Mouse (Mus musculus) left cerebral cortex, adult 8-10 months (tissue): ENCODE results near the gene Pilrb1. TPM values are rescaled to one million over a fixed set of nuclear protein-coding genes. Genes with fewer than 3 reads are reported as not detected.
"Not testable (repeated sequence)": the region's sequence is repeated elsewhere in the genome, so short reads cannot be mapped to it uniquely, and the experiment has no call there.

Experiments
- DNase-seq, 2 experiments: peaks; one replicate each; pipeline ENCODE4 v3.0.0; 2022; ENCODE audit warnings: low spot score in 2 of 2
- total RNA-seq, 4 experiments: library from RNA; stranded (reverse); gene quantifications; 2 replicates each; pipeline ENCODE4 v1.2.4; 2022

Pilrb1 gene
- not detected for total RNA-seq

GRCm38 (mm10) chr5:137857960-137858710 is at the start of gene Pilrb1:
Gene Pilrb1 (minus strand): TSS chr5:137858106.
- DNase-seq, result not testable (repeated sequence)

DNA sequence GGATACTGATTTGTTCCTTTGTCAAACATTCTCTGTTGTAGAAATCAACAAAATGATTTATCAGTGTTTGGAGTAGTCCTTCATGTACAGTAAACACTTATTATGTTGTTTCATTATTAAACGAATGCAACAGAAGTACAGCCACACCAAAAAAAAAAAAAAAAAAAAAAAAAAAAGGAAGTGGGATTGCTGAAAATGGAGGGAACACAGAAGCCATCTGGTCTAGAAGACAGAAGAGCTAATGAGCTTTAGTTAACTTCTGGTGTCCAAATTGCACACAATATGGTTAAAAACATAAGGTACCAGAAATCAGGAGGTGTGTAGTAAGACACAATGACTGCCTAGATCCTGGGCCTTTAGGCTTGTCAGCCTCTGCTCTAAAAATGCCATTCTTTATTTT is 39.9 kb upstream of the Pilrb1 start:
- DNase-seq, result no peak

GRCm38 (mm10) chr5:137892954-137893353 is 35.0 kb upstream of the Pilrb1 start:
- DNase-seq, result no peak

GRCm38 (mm10) chr5:137887666-137888065 is 29.8 kb upstream of the Pilrb1 start:
- no peak for DNase-seq

DNA sequence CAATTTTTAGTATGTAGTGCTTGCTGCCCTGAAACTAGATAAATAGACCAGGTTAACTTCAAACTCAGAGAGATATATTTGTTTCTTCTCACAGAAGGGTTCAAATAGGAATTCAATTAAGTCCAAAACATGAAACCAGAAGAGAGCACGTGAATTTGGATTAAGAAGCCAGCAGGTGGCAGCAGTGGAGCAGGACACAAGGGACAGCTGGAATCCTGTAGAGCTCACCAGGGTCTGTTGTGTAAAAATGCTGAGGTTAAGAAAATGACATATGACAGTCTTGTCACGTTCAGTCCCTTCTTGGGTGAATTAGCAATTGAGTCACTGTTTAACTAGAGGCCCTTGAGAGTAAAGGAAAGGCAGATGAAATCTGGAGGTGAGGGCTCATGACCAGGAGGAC is 28.0 kb upstream of the Pilrb1 start:
- DNase-seq, result peak; percentile 7 to 14

DNA sequence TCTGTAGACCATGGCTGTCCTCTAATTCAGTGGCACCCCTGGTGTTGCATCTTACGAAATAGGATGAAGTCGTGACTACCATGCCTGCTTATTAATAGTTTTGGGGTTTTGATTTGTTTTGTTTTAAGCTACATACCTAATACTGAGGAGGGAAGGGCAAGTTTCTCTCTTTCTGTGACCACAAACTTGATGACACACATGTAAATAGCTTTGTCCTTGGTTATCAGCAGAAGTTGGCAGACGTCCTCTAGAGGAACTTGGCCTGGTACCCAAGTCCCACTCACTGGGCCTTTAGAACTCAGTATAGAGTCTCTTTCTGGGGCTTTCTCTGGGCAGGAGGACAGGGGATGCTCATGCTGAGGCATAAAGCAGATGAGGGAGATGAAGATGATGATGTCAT is 25.4 kb upstream of the Pilrb1 start:
- no peak for DNase-seq

DNA sequence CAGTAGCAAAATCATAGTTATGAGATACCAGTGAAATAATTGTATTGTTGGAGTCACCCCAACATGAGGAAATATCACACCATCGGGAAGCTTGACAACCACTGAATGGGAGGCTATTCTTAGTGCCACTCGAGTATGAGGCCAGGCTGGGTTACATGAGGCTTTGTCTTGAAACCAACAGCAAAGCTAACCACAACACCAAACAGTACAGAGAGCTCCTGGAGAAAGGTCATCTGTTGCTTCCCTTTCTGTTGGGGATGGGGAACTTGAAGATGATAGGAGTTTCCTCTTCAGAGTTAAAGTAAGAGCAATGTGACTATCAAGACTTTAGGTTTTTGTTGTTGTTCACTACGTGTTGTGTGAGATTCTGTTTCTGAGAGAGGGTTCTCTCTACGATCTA is 25.0 kb upstream of the Pilrb1 start:
- DNase-seq, result no peak

DNA sequence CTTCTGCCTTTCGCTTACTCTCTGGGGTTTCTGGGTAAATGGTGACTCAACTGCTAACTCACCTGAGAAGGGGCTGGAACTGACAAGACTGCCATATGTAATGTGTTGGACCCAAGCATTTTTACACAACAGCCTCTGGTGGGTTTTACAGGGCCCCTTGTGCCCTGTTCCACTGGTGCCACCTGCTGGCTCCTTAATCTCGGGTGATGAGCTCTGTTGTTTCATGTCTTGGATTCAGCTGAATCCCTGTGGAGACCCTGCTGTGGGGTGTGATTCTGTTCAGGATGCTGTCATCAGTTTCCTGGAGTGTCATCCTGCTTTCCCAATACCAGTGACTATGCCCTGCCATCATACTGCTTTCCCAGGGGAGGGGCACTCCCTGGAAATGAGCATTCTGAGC is 20.0 kb upstream of the Pilrb1 start:
- no peak for DNase-seq

- DNase-seq, result no peak
Observed at GRCm38 (mm10) chr5:137875054-137875453, 17.1 kb upstream of the Pilrb1 start.

GRCm38 (mm10) chr5:137872381-137872702 is 14.4 kb upstream of the Pilrb1 start:
- DNase-seq, result not testable (repeated sequence)

- DNase-seq, result not testable (repeated sequence)
Observed at GRCm38 (mm10) chr5:137871644-137872380, 13.9 kb upstream of the Pilrb1 start, which contains the start of gene Pilrb2. Gene Pilrb2 (minus strand): TSS chr5:137871815.

DNA sequence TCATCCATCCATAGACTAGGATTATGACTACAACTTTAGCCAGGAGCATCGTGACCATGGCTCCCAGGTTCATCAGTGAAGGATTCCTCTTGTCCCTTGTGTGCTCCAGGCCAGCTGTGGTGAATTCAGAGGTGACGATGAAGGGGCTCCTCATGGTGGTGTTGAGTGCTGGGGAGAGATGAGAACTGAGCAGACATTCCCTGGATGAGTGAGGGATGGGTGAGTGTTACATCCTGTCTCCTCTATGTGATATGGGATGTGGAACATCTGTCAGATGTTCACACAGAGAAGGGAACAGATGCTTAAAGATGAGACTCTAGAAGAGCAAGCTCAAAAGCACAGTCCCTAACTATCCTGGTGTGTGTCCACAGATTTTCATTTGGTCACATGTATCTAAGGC is 10.7 kb upstream of the Pilrb1 start:
- DNase-seq, result not testable (repeated sequence)

DNA sequence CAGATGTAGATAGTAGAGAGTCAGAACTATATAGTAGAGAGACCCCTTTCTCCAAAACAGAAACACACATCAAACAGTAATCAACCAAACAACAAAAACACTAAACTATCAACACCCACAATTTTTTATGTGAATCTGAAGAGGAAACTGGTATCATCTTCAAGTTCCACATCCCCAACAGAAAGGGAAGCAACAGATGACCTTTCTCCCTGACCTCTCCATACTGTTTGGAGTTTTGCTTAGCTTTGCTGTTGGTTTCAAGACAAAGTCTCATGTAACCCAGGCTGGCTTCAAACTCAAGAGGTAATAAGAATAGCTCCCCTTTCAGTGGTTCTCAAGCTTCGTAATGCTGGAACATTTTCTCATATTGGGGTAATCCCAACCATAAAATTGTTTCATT is 6.1 kb upstream of the Pilrb1 start:
- not testable (repeated sequence) for DNase-seq

GRCm38 (mm10) chr5:137856870-137857269 is 1.0 kb downstream of the Pilrb1 start:
- DNase-seq, result not testable (repeated sequence)

- DNase-seq, result not testable (repeated sequence)
Observed at GRCm38 (mm10) chr5:137854907-137855306, 3.0 kb downstream of the Pilrb1 start.

GRCm38 (mm10) chr5:137850313-137850712 is 7.6 kb downstream of the Pilrb1 start:
- DNase-seq, result not testable (repeated sequence)

DNA sequence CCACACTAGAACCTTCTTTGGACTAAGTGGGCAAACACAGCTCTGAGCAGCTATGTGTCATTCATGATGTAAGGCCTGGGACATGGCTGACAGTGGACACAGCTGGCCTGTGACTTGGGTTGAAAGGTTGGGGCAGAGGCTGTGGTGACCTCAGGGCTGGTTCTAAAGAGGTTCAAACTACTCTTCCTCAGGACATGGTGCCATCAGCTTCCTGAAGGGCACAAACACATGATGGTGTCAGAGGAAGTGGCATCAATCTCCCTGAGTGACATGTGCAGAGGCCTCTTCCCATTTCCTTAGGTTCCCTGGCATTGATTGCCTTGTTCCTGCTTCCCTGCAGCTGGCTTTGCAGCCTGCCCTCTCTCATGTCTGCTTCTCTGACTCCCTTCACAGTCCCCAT is 20.8 kb downstream of the Pilrb1 start:
- not testable (repeated sequence) for DNase-seq

DNA sequence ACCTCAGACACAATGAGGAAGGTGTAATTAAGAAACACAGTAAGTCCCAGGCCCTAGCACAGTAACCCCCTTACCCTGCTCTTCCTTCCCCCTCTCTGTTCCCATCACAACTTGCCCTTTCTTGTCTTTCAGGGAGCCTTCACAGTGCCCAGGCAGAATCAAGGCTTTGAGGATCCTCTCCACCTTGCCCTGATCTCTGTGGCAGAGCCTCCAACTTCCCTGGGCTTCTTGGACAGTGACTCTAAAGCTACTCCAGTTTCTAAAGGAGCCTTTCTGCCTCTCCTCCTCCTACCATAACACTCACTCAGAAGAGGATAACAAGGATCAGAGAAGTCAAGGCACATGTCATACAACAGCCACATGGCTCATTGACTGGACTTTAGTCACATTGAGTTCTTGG is 21.3 kb downstream of the Pilrb1 start:
- no peak for DNase-seq

DNA sequence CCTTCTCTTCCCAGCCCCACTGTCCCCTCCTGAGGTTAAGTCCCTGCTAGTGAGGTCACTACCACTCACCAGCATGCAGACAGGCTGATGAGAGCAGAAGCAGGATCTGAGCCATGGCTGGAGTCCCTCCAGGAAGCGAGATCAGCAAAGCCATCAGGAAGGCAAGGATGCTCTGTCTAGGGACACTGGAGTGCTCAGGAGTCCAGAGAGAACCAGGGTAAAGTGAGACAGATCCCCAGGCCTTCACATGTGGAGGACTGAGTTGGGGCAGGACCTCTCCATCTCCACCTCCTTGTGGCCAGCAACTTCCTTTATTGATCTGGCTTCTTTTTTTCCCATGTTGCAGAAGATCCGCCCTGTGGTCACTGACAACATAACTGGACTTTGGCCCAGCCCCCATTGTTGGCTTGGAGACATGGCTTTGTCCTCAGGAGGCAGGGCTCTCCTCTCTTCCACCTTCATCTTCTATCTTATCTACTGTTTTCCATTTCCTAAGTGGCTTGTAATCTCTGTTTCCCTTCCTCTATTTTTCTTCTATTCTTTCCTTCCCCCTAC is 21.9 kb downstream of the Pilrb1 start, which contains the start of gene Pilra:
TSS of gene Pilra (minus strand) at position 316 of the 555 bp plus-strand sequence.
- not testable (repeated sequence) for DNase-seq

- no peak for DNase-seq
Observed at GRCm38 (mm10) chr5:137833500-137833899, 24.4 kb downstream of the Pilrb1 start.

- DNase-seq, result no peak
Observed at GRCm38 (mm10) chr5:137831506-137831905, 26.4 kb downstream of the Pilrb1 start.

- no peak for DNase-seq
Observed at GRCm38 (mm10) chr5:137831106-137831505, 26.8 kb downstream of the Pilrb1 start.
